Mouse (Mus musculus) c-Kit-negative CD71-positive TER-119-positive erythroid progenitor cells, embryonic 14.5 days (primary cell): ENCODE measurements at regions not wholly inside any gene's neighbourhood (a gene's known extent, or its start where the extent isn't known, plus 50 kb on each side); places are given as distances from the start of the nearest gene placed in this dataset.

Source experiments
- DNase-seq: peaks from one replicate; pipeline ENCODE4 v3.0.0-alpha.2; 2013; ENCODE audit warnings: low read depth, low spot score

DNA sequence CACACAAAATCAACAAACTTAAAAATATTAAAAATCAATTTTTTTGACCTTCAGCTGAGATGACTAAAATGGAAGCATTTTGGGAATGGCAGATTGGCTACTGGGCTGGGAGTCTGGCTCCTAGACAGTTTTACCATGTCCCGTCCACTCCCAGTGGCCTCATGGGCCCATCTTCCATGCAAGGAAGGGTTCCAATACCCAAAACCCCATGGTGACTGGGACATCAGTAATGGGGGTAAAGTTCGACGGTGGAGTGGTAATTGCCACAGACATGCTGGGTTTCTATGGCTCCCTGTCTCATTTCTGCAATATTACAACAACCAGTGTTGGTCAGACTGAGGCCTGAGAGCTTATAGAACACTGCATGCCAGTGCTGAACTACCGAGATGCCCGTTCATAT lies 82.2 kb downstream of the Il20rb start:
- no peak for DNase-seq

DNA sequence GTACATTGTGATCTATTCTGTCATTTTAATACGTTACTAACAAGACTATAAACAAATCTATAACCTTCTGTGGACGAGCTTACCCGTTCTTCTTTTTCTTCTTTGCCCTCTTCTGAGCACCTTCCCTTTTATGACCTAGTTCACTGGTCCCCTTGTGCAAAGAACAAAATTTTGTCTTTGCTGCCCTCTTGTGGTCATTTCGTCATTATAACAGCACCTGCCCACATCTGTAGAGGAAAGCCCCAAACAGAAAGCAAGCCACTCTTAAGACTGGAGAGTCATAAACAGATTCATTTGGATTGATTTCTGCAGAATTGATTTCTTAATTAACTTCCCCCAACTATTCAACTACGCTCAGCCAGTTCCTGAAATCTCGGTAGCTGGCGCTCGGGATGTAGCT lies 86.2 kb downstream of the Il20rb start:
- peak; percentile 5 for DNase-seq

DNA sequence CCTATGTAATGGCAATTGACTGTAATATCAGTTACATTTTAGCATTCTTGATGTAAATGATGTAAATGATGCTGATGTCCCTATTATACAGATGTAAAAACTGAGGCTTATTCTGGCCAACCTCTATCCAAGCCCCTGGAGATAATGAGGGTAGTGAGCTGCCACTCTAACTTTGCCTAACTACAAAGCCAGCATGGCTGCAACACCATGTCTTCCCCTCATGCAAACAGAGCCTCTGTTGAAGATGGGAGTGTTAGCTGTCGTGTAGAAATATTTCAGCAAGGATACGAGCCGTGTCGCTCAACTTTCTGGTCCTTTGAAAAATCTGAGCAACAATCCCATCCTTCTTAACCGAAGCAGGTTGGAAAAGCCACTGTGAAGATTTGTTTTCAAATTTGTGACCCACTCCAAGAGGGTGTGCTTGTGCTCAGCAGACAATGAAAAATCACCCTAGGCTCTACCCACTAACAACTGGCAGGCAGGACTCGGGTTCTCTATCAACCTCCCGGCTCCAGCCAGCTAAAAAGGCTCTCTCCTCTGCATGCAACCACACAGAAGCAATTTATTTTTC lies 90.2 kb downstream of the Il20rb start:
- no peak for DNase-seq

DNA sequence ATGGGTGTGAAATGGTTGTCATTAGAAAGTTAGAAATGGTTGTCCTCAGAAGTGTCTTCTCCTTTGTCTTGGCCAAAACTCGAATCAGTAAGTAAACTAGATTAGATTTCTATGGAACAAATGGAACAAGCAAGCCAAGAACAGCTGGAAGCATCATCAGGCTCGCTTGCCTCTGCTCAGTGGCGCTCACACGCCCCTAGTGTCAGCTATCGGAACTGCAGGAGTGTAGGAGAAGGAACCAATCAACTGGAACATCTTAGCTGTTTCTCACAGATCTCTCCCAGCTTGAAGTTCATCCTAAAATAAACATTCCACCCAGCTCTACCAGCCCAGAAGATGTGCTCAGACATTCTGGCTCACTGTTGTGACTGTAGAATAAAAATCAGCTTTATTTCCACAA lies 90.9 kb downstream of the Il20rb start:
- peak; percentile 34 for DNase-seq

DNA sequence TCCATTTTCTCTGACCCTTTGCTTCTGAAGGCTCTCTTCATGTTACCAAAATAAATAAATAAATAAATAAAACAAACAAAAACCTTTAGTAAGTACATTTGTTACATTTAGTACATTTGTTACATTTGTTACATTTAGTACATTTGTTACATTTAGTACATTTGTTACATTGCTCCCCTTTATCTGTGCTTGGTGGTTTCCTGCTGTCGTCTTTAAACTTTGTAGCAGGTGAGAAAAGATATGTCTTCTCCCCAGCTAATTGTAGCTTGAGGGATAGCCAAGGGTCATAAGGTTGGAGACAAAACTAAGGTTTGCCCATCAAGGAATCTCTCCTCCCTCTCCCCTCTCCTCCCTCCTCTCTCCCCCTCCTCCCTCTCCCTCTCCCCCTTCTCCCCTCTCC lies 92.0 kb downstream of the Il20rb start:
- DNase-seq, result no peak

DNA sequence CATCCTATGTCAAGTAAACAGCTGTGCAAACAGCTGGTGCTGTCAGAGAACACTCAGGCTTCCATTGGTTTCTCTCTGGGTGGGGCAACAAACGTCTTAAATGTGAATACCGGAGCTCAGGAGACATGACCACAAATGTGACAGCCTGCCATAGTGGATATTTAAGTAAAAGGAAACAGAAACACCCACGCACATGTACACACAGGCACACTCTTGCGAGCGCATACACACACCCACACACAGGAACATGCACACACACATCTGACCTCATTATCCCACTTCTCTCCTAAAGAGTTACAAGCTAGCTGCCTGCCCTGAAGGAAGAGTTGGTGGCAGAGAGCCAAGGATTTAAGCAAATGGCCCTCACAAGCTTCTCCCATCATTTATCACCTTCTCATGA lies 92.4 kb downstream of the Il20rb start:
- DNase-seq, result no peak

DNA sequence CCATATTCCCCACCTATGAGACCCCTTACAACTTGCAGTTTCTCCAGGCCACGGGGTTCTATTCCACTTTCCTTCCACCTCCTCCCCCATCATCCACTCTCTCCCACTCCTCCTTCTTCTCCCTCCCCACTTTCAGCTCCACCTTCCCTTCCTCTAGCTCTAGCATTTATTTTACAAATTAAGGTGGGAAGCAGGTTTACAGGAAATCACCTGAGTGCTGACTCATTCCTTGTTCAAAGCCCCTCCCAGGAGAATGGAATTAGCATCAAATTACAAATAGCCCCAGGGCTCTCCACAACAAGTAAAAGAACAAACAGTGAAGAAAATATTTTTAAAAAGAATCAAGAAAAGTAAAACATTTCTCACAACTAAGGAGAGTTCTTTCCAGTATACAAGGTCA lies 94.3 kb downstream of the Il20rb start:
- DNase-seq, result no peak

DNA sequence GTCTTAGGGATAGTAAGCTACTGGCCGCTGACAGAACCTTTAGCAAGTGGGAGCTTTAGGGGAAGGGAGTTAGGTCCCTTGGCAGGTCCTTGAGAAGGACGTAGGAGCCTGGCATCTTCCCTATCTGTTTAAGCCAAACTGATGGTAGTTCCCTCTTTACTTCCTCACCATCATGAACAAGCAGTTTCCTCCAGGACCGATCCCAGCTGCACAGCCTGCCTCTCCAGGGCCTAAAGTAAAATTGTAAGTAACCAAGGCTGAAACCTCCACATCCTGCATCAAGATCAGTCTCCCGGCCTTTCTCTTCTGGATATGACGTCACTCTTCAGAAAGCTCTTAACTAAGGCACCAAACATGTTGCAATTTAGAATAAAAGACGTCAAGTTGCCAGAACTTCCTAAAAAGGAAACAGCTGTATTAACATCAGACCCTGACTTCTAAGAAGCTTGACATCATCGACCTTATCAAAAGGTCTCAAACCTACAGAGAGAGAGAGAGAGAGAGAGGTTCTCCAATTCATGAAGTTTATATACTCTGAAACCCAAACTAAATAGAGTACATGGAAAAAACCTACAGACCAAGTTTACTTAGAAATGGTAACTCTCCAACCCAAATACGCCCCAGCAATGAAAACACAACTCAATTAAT lies 94.9 kb downstream of the Il20rb start:
- no peak for DNase-seq

DNA sequence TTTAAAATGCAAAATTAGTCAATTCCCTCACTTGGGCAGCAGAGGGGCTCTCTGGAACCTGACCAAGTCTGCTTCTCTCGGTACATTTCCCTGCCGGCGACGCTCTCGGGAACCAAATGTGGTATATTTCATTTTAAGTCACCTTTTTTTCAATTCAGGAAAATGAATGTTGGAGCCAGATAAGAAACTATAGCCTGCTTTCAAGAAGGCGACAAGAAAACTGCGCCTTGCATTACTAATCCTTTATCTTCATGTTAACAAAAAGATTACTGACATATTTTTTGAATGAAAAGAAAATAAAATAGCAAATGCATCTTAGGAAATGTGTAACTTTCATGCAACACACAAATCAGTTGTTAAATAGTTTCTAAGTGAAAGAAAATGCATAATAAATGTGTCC lies 98.2 kb downstream of the Il20rb start:
- no peak for DNase-seq

DNA sequence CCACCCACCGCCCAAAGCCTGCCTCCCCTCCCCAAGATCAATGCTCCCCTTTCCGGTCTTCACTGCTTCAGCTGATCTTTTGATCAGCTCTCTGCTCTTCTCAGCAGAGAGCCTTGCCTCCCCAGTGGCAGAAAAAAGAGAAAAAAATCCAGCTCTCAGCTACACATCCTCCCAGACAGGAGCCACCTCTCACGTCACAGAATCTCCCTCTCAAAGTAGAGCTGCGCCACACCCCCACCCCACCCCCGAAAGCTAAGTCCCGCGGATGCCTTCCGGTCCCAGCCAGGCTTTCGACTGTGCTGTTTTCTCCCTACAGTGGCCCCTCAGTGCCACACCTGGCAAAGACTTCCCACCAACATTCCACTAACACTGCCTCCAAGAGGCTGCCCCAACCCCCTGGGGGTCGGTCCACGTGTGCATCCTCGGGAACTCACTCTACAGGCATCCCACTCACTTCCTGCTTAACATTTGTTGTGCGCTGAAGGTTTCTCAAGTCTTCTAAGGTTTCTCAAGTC lies 99.4 kb downstream of the Il20rb start:
- DNase-seq, result no peak

DNA sequence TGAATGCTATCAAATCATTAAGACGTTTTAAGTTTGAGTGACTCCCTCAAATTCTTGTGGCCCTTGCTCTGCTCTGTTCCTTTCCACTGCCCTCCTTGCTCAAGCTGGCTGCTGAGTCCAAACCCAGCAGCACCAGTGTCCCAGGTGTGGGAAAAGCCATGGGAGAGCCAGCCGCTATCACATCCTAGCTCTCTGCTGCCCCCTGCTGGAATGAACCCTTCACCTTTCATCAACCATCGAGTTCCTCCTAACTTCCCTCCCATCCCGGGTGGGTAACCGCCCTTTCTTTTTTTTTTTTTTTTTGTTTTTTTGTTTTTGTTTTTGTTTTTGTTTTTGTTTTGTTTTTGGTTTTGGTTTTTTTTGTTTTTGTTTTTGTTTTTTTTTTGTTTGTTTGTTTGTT lies 104.1 kb downstream of the Il20rb start:
- DNase-seq, result peak; percentile 15

DNA sequence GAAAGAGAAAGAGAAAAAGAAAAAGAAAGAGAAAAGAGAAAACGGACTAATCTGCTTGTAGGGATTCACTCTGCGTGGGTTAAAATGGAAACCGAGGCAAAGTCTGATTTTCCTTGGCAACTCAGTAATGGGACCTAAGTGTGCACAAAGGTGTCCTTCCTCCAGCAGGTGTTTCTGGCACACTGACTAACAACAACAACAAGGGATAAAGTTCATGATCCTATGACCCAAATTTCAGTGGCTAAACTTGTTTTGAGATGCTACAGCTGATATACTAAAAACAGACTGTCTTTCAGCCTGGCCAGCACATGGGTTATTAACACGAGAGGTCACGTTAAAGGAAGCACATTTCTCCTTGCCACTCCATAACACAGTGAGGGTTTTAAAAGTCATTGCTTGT lies 116.7 kb downstream of the Il20rb start:
- no peak for DNase-seq

DNA sequence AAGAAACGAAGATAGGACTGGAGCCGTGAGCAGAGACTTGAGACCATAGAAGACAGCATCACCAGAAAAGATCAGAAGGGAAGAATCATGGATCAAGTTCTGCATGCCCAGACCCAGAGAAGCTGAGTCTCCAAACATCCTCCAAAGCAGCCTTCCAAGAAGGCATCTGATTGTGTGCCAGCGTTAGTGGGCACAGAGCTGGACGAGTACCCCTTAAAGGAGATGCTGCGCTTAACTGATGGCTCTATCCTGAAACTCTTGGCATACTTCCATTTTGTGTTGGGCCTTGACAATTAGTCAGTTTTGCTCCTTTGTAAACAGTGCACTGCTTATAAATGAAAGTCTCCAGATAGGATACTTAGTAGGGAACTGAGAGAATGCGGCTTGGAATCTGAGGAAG lies 119.8 kb downstream of the Il20rb start:
- no peak for DNase-seq

DNA sequence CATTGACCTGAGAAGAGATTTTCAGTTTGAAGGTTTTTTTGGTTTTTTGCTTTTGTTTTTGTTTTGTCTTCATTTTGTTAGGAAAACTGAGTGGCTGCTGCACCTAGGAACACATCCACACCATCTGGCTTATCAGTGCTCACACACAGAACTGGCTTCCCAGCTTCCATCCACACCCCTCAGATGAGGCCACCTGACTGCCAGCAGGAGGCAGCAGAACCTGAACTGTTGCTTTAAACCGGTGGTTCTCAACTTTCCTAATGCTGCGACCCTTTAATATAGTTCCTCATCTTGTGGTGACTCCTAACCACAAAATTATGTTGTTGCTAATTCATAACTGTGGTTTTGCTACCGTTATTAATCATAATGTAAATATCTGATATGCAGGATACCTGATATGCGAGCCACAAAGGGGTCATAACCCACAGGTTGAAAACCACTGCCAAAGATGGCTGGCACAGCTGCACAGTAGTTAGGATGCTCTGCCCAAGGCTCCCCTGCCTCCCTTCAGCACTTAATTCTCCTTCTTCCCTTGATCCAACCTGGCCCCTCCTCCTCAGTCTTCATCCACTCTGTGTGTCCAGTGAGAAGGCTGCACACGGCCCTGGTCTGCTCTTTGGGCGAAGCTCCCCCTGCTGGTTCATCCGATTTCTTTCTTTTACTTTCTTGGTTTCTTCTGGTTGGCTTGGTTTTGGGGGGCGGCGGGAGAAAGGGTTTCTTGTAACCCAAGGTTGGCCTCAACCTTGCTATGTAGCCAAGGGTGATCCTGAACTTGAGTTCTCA lies 126.5 kb downstream of the Il20rb start:
- DNase-seq, result no peak

DNA sequence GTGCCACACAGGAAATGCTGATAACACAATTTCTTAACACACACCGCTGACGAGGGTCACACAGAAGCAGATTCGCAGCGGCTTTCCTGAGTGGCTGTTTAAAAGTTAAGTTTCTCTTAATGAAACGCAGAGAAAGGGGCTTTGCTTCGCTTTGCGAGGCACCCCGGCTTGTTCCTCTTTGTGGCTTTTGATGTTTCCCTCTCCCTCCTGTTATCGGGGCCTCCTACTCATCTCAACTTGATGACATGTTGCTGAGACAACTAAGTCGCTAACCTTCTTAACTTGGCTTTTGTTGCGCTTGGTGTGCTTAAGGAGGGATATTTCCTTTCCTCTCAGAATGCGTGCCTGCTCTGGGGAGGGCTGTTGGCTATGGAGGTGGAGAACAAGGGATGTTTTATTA lies 129.0 kb downstream of the Il20rb start:
- no peak for DNase-seq

DNA sequence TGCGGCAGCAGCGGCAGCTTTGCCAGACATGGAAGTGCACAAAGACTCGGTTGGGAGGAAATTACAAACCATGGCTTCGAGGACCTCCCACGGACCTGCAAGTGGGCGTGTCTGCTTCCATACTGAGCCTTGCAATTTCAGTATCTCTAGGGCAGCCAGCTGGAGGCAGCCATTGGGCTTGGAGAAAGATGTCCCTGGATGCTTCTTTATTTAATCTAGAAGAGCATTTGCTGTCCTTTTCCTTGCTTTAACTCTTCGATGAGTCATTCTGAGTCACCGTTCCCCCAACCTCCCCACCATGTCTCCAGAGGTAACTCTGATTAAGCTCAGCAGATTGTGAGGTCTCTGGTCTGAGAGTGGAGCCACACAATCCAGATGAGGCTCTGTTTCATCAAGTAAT lies 145.8 kb downstream of the Il20rb start:
- DNase-seq, result no peak

DNA sequence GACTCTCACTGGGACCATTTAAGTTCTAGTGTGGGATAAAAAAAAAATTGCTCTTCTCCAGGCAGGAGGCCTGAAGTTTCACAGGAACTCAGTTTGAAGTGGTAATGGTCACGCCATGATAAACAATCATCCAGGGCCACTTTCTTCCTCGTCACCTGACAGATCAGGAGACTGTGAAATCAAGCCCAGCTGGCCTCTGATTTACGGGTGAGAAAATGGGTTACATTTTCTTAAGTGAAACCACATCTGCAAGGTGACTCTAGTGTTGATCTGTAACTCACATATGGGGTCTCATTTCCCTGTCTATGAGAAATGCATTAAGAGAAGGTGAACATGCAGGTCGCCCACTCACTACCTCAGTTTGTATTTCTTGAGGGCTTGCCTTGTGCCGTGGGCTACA lies 178.8 kb downstream of the Il20rb start:
- DNase-seq, result no peak

DNA sequence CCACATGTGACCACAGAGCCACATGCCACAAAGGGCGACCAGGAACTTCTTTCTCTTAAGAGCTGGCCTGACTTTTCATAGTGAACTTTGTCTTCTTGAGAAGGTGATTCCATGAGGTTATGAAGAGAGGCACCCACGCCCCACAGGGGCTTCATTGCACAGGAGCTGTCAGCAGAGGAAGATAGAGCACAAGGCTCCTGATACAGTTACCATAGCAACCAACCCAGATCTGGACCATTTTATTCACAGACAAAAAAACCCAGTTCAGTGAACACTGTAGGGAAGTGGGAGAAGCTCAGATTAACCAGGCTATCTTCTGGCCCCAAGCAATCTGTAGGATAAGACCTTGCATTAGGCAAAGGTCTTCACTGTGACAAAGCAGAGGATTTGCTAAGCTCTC lies 179.2 kb downstream of the Il20rb start:
- no peak for DNase-seq

DNA sequence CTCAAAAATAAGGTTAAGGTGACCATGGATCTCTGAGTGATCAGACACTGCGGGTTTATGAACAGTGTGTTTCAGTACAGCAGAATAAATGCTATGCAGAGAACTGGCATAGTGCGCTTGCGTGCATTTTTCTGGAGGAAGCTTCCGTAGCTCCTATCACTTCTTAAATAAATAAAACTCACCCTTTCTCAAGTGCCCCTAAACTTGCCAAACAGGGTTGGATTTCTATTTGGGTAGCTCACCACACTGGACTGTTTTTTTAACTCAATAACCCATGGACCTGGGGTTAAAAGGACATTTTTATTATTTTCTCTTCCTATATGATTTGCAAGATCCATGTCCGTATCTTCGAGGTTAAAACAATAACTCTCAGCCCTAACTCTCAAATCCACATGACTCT lies 182.8 kb downstream of the Il20rb start:
- no peak for DNase-seq

DNA sequence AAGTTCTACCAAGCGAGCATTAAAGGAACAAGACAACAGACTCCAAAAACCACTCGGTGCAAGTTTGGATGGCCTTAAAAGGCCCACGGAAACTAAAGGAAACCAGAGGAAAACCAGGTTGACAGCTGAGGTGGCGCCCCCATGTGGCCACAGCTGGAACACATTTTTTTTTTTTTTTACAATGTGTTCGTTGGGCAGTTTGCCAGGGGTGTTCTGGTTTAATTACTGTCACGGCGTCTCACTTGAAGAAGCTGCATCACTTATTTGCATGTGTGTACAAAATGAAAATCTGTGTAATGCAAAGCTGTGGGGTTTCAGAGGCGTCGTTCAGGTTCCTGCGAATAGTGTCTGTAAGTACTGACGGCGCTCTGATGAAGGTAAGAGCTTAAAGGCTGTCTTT lies 185.0 kb downstream of the Il20rb start:
- DNase-seq, result no peak

DNA sequence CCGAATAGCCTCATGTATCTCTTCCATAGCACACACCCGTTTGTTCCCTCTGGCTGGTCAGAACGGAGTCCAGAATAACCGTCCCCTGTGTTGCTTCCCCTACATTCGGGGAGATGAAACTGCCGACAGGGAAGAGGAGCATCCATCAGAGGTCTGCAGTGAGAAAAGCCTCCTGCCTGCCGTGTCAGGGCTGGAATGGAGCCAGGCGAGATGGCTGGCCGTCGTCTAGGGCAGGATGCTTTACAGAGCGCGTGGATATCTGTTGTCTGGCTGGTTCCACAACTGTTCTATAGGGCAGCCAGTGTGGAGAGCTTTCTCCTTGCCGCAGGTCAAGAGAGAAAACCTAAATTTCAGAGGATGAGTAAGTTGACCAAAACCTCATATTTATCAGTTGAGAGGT lies 209.2 kb downstream of the Il20rb start:
- no peak for DNase-seq

DNA sequence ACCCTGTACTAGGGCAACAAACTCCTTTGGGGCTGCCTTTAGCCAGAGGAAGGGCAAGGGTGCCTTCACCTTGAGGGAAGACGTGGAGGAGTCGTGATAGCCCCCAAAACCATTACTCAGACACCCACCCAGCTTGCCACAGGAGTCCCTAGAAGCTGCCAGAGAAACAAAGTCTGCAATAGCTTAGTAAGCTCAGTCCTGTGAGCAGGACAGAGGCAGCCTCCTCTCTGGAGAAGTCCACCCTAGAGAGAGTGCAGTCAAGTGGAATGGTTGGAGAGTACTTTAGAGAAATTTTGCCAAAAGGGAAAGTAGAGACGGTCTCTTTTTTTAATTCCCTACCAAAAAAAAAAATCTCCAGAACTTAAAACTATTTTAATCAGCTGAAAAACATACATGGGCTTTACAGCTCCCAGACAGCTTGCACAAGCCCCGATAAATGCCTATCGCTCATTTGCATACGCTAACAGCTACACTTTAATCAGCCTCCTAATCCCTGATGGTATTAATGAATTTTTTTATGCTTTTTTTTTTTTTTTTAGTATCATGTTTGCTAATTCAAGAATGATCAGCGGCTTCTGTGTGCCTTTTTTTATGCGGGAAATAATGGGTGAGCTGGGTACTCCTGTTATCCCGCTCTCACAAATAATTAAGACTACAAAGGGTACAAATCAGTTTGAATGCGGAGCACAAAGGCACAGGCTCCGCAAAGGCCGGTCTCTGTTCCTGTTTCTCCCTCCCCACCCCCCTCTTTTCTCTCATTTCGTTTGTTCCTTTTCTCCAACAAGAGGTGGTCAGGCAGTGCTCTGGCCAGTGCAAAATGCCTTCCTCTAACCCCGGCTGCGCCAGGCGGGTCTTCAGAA lies 219.8 kb downstream of the Il20rb start:
- DNase-seq, result no peak
